8 mouse cellular contexts compared by ENCODE assay signal in the genomic region with DNA sequence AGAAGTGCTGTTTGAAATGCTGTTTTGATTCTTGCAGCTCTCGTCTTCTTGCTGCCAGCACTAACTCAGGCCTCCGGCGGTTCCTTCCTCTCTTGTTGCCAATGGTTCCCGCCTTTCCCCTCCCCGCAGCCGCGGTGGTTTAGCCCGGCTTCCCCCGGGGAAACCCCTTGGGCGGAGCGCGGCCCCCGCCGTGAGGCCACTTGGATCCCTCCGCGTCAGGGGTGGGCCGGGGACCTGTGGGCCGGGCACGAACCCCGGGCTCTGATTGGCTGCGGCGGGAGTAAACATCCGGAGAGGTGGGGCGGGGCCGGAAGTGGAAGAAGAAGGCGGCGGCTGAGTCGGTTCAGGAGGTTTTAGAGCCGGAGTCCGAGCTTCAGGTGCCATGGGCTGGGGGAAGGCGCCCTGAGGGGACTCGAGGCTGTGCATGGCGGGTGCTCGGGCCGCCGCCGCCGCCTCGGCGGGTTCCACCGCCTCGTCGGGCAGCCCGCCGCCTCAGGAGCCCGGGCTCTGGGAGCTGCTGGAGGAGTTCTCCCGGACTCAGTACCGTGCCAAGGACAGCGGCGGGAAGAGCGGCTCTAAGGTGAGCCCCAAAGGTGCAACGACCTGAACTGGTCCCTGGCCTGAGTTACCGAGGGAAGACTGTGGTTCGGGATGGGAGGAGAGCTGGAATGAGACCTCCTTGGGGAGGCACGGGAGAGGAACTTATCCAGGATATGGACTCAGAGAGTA. TPM values are rescaled to one million over a fixed set of nuclear protein-coding genes. Genes with fewer than 3 reads are reported as not detected.
DNase-seq lines count a peak whose midpoint lies in the region; ATAC-seq and TF ChIP-seq lines count a peak whose summit lies in the region.

A gene (plus strand): TSS at position 302 of the 729 bp plus-strand sequence.

- peak within 1 kb of the TSS; percentile 100 for H3K4me3 ChIP-seq in E14TG2a.4 (replicated peaks; ENCODE audit: low read length)
- peak within 1 kb of the TSS; percentile 98 for H3K4me3 ChIP-seq in forebrain, embryonic 12.5 days (replicated peaks)
- H3K4me3 ChIP-seq in heart, postnatal 0 days (ENCODE audit: low read depth, low read length) = peak within 1 kb of the TSS; percentile 91
- H3K4me3 ChIP-seq in liver, embryonic 16.5 days (ENCODE audit: low read depth, low read length) = peak within 1 kb of the TSS; percentile 73
- peak within 1 kb of the TSS; percentile 78 for H3K4me3 ChIP-seq in neural tube, embryonic 13.5 days
- peak within 1 kb of the TSS; percentile 99 for H3K4me3 ChIP-seq in testis, adult 2 months (ENCODE audit: control insufficient read depth, low read depth, low read length)

- no peaks in the 10 kb centered on the region for H3K27me3 ChIP-seq in E14TG2a.4 (ENCODE audit: insufficient read depth, low read length)
- no peaks in the 10 kb centered on the region for H3K27me3 ChIP-seq in forebrain, embryonic 12.5 days
- no peaks in the 10 kb centered on the region for H3K27me3 ChIP-seq in heart, postnatal 0 days (ENCODE audit: control insufficient read depth, insufficient read depth, low read length)
- H3K27me3 ChIP-seq in liver, embryonic 16.5 days (ENCODE audit: control insufficient read depth, insufficient read depth, low read depth, low read length) = no peaks in the 10 kb centered on the region
- H3K27me3 ChIP-seq in neural tube, embryonic 13.5 days = no peaks in the 10 kb centered on the region
- no peaks in the 10 kb centered on the region for H3K27me3 ChIP-seq in testis, adult 2 months (ENCODE audit: control insufficient read depth, insufficient read depth, low read length)

- peak within 1 kb of the TSS; percentile 79 for H3K27ac ChIP-seq in forebrain, embryonic 12.5 days
- peak within 1 kb of the TSS; percentile 80 for H3K27ac ChIP-seq in heart, postnatal 0 days (ENCODE audit: low read depth)
- H3K27ac ChIP-seq in liver, embryonic 16.5 days (ENCODE audit: low read length) = peak within 1 kb of the TSS; percentile 79
- peak within 1 kb of the TSS; percentile 73 for H3K27ac ChIP-seq in neural tube, embryonic 13.5 days (replicated peaks)
- H3K27ac ChIP-seq in testis, adult 2 months (ENCODE audit: control insufficient read depth, insufficient read depth, low read depth, low read length) = peak within 1 kb of the TSS; percentile 79

- peak; percentile 100 for ATAC-seq in forebrain, embryonic 12.5 days (ENCODE audit: low FRiP score)
- ATAC-seq in heart, postnatal 0 days (ENCODE audit: insufficient read depth, low read depth) = peak; percentile 100
- ATAC-seq in liver, embryonic 16.5 days (ENCODE audit: low read depth) = peak; percentile 100
- ATAC-seq in neural tube, embryonic 13.5 days (ENCODE audit: low read depth) = peak; percentile 99

- H3K36me3 ChIP-seq in E14TG2a.4 (ENCODE audit: insufficient read depth, low read length) = peaks cover 28% of the 10 kb centered on the region
- peaks cover 16% of the 10 kb centered on the region for H3K36me3 ChIP-seq in forebrain, embryonic 12.5 days (replicated peaks)
- peaks cover 6% of the 10 kb centered on the region; the same call in 1 of the 2 replicates for H3K36me3 ChIP-seq in heart, postnatal 0 days (replicated peaks; ENCODE audit: control insufficient read depth, insufficient read depth, low read length)
- H3K36me3 ChIP-seq in liver, embryonic 16.5 days (ENCODE audit: control insufficient read depth, insufficient read depth) = no peaks in the 10 kb centered on the region; the same call in 1 of the 2 replicates
- H3K36me3 ChIP-seq in neural tube, embryonic 13.5 days = peaks cover 20% of the 10 kb centered on the region
- H3K36me3 ChIP-seq in testis, adult 2 months (ENCODE audit: control insufficient read depth, insufficient read depth, low read length) = no peaks in the 10 kb centered on the region

- H3K4me2 ChIP-seq in forebrain, embryonic 12.5 days = peak within 1 kb of the TSS; percentile 93
- H3K4me2 ChIP-seq in heart, postnatal 0 days (ENCODE audit: low read depth, low read length) = peak within 1 kb of the TSS; percentile 89
- peak within 1 kb of the TSS; percentile 84 for H3K4me2 ChIP-seq in liver, embryonic 16.5 days (ENCODE audit: low read depth, low read length)
- H3K4me2 ChIP-seq in neural tube, embryonic 13.5 days = peak within 1 kb of the TSS; percentile 96

- peak; percentile 97 for DNase-seq in c-Kit-positive CD71-positive TER-119-positive erythroid progenitor cells, embryonic 14.5 days (ENCODE audit: low spot score)
- DNase-seq in heart, postnatal 0 days (ENCODE audit: low spot score) = peak; percentile 97
- DNase-seq in kidney, postnatal 4 days = peak; percentile 99

- peak; percentile 38; the same call in 1 of the 2 replicates for TF ChIP-seq POLR2A in testis, adult 2 months (IDR thresholded peaks at IDR 0.05; ENCODE audit: control insufficient read depth, low read depth, low read length)

- H3K9me3 ChIP-seq in E14TG2a.4 (ENCODE audit: low read length) = no peaks in the 10 kb centered on the region
- no peaks in the 10 kb centered on the region for H3K9me3 ChIP-seq in forebrain, embryonic 12.5 days
- H3K9me3 ChIP-seq in heart, postnatal 0 days (replicated peaks; ENCODE audit: control insufficient read depth, low read length) = no peaks in the 10 kb centered on the region
- no peaks in the 10 kb centered on the region for H3K9me3 ChIP-seq in liver, embryonic 16.5 days (replicated peaks; ENCODE audit: control insufficient read depth, low read length)
- no peaks in the 10 kb centered on the region for H3K9me3 ChIP-seq in neural tube, embryonic 13.5 days

- H3K4me1 ChIP-seq in E14TG2a.4 (replicated peaks; ENCODE audit: low read depth, low read length) = peaks cover 29% of the 10 kb centered on the region
- peaks cover 17% of the 10 kb centered on the region for H3K4me1 ChIP-seq in forebrain, embryonic 12.5 days
- H3K4me1 ChIP-seq in heart, postnatal 0 days (ENCODE audit: control insufficient read depth, insufficient read depth) = peaks cover 9% of the 10 kb centered on the region
- peaks cover 13% of the 10 kb centered on the region for H3K4me1 ChIP-seq in liver, embryonic 16.5 days (ENCODE audit: control insufficient read depth, low read depth, low read length)
- peaks cover 18% of the 10 kb centered on the region for H3K4me1 ChIP-seq in neural tube, embryonic 13.5 days (replicated peaks)
- H3K4me1 ChIP-seq in testis, adult 2 months (ENCODE audit: control insufficient read depth, insufficient read depth, low read length) = peaks cover 6% of the 10 kb centered on the region

- TF ChIP-seq EP300 in heart, postnatal 0 days (IDR thresholded peaks at IDR 0.05; ENCODE audit: low read depth) = peak; percentile 89

- peak within 1 kb of the TSS; percentile 86 for H3K9ac ChIP-seq in forebrain, embryonic 12.5 days
- H3K9ac ChIP-seq in heart, postnatal 0 days (replicated peaks; ENCODE audit: low read depth, low read length) = peak within 1 kb of the TSS; percentile 89
- H3K9ac ChIP-seq in liver, embryonic 16.5 days (ENCODE audit: low read depth, low read length) = peak within 1 kb of the TSS; percentile 85
- peak within 1 kb of the TSS; percentile 81 for H3K9ac ChIP-seq in neural tube, embryonic 13.5 days

- no peak for TF ChIP-seq CTCF in E14TG2a.4 (conservative IDR thresholded peaks at IDR 0.05; ENCODE audit: low read length)
- no peak for TF ChIP-seq CTCF in heart, postnatal 0 days (IDR thresholded peaks at IDR 0.05; ENCODE audit: low read depth)
- no peak for TF ChIP-seq CTCF in testis, adult 2 months (IDR thresholded peaks at IDR 0.05; ENCODE audit: control insufficient read depth, insufficient read depth, insufficient replicate concordance, low read depth, low read length)

- under 1% methylated on average over 55 of the region's 55 CpGs for WGBS in forebrain, embryonic 12.5 days
- under 1% methylated on average over 48 of the region's 55 CpGs for WGBS in heart, postnatal 0 days
- WGBS in liver, embryonic 16.5 days (ENCODE audit: insufficient replicate concordance) = under 1% methylated on average over 54 of the region's 55 CpGs
- WGBS in neural tube, embryonic 13.5 days = under 1% methylated on average over 54 of the region's 55 CpGs

RNA-seq across cellular contexts. Expression of the gene that starts here (rescaled TPM):
- 46.2 and 50.0 TPM in 2 replicates for polyA plus RNA-seq in forebrain, embryonic 12.5 days (2016; fragmentation: Nextera tagmentation; extraction: Ambion mirVana)
- 26.9 and 49.5 TPM in 2 replicates for total RNA-seq in heart, postnatal 0 days (2014; rRNA removed; ENCODE audit: low replicate concordance)
- 14.3 and 17.5 TPM in 2 replicates for polyA plus RNA-seq in heart, postnatal 0 days (2015; fragmentation: Nextera tagmentation; extraction: Ambion mirVana)
- 16.4 and 16.8 TPM in 2 replicates for polyA plus RNA-seq in liver, embryonic 16.5 days (2015; fragmentation: Nextera tagmentation; extraction: Ambion mirVana)
- 36.8 and 37.0 TPM in 2 replicates for polyA plus RNA-seq in neural tube, embryonic 13.5 days (2015; fragmentation: Nextera tagmentation; extraction: Ambion mirVana)
- polyA plus RNA-seq in testis, adult 2 months (2012; rRNA removed) = 28.6 and 29.8 TPM in 2 replicates

Comparison
In these comparisons a context has a peak if more than half of its experiments do, and no peak if none do; other contexts are left out.
1. Peak in every context shown above with its lines: DNase-seq, ATAC-seq, H3K4me3 ChIP-seq and H3K27ac ChIP-seq.